Mouse (Mus musculus) megakaryocyte, embryonic 14.5 days (primary cell): ENCODE measurements around the gene Dram1.

Experiments used
- FLI1 ChIP-seq: IDR thresholded peaks from 2 replicates; pipeline ENCODE4 v1.6.1; 2012; ENCODE audit warnings: low read length, inconsistent platforms, mixed read lengths
- GATA1 ChIP-seq: IDR thresholded peaks from 3 replicates; pipeline ENCODE4 v1.6.1; 2012; ENCODE audit warnings: mixed read lengths, low read length, inconsistent platforms, borderline replicate concordance

- no peak for TF ChIP-seq GATA1
- no peak for TF ChIP-seq FLI1
These were observed 38.8 kb upstream of the Dram1 start for GRCm38 (mm10) chr10:88417686-88418085.
